ENCODE assay signal across 7 mouse cellular contexts in genomic region chr2:64096721-64097411, GRCm38 (mm10). TPM values are rescaled to one million over a fixed set of nuclear protein-coding genes. Genes with fewer than 3 reads are reported as not detected.
DNase-seq lines count a peak whose midpoint lies in the region; ATAC-seq and TF ChIP-seq lines count a peak whose summit lies in the region.

No protein-coding gene starts in this region.

- TF ChIP-seq CTCF in lung, embryonic 14.5 days (IDR thresholded peaks at IDR 0.05; ENCODE audit: low read depth): no peak

- peak; percentile 67 for DNase-seq in lung, embryonic 14.5 days
- no peak for DNase-seq in lung, postnatal 4 days
- DNase-seq in spleen, postnatal 10 days (ENCODE audit: low spot score in 2 of 2): no peak

- no peaks in the 10 kb centered on the region; the same call in 1 of the 2 replicates for H3K4me1 ChIP-seq in lung, embryonic 14.5 days (ENCODE audit: insufficient read depth)
- peaks cover 40% of the 10 kb centered on the region for H3K4me1 ChIP-seq in forebrain, embryonic 13.5 days
- peaks cover 10% of the 10 kb centered on the region for H3K4me1 ChIP-seq in limb, embryonic 15.5 days
- no peaks in the 10 kb centered on the region for H3K4me1 ChIP-seq in stomach, embryonic 16.5 days (ENCODE audit: control insufficient read depth, insufficient read depth, low read length)

- peak overlapping the region; percentile 71 for H3K4me3 ChIP-seq in lung, embryonic 14.5 days (ENCODE audit: low read depth, low read length)
- H3K4me3 ChIP-seq in forebrain, embryonic 13.5 days: peak overlapping the region; percentile 77
- peak overlapping the region; percentile 73 for H3K4me3 ChIP-seq in limb, embryonic 15.5 days
- peak overlapping the region; percentile 51 for H3K4me3 ChIP-seq in stomach, embryonic 16.5 days (replicated peaks; ENCODE audit: low read length)

- peak overlapping the region; percentile 44 for H3K27ac ChIP-seq in lung, embryonic 14.5 days (ENCODE audit: low read depth)
- H3K27ac ChIP-seq in forebrain, embryonic 13.5 days: peak overlapping the region; percentile 49; the same call in 1 of the 2 replicates
- no peak overlapping the region for H3K27ac ChIP-seq in limb, embryonic 15.5 days
- peak overlapping the region; percentile 28 for H3K27ac ChIP-seq in stomach, embryonic 16.5 days (ENCODE audit: low read length)

- 1% methylated on average over 12 of the region's 12 CpGs for WGBS in lung, embryonic 14.5 days
- 0% methylated on average over 12 of the region's 12 CpGs for WGBS in forebrain, embryonic 13.5 days
- 1% methylated on average over 12 of the region's 12 CpGs for WGBS in limb, embryonic 15.5 days
- 1% methylated on average over 12 of the region's 12 CpGs for WGBS in stomach, embryonic 16.5 days

- H3K4me2 ChIP-seq in lung, embryonic 14.5 days: peak overlapping the region; percentile 69
- peak overlapping the region; percentile 92 for H3K4me2 ChIP-seq in forebrain, embryonic 13.5 days
- peak overlapping the region; percentile 84 for H3K4me2 ChIP-seq in limb, embryonic 15.5 days
- peak overlapping the region; percentile 86 for H3K4me2 ChIP-seq in stomach, embryonic 16.5 days (ENCODE audit: low read depth, low read length)

- H3K9ac ChIP-seq in lung, embryonic 14.5 days: peak overlapping the region; percentile 91
- peak overlapping the region; percentile 90 for H3K9ac ChIP-seq in forebrain, embryonic 13.5 days
- no peak overlapping the region for H3K9ac ChIP-seq in limb, embryonic 15.5 days
- H3K9ac ChIP-seq in stomach, embryonic 16.5 days (ENCODE audit: low read length): peak overlapping the region; percentile 55; the same call in 1 of the 2 replicates

- H3K27me3 ChIP-seq in lung, embryonic 14.5 days (ENCODE audit: insufficient read depth, low read length): no peaks in the 10 kb centered on the region
- peaks cover 11% of the 10 kb centered on the region; the same call in 1 of the 2 replicates for H3K27me3 ChIP-seq in forebrain, embryonic 13.5 days
- no peaks in the 10 kb centered on the region for H3K27me3 ChIP-seq in limb, embryonic 15.5 days
- H3K27me3 ChIP-seq in stomach, embryonic 16.5 days (ENCODE audit: control insufficient read depth, insufficient read depth, low read length): no peaks in the 10 kb centered on the region

- H3K36me3 ChIP-seq in lung, embryonic 14.5 days (ENCODE audit: insufficient read depth): no peaks in the 10 kb centered on the region
- H3K36me3 ChIP-seq in forebrain, embryonic 13.5 days (ENCODE audit: poor library complexity, severe bottlenecking): no peaks in the 10 kb centered on the region
- H3K36me3 ChIP-seq in limb, embryonic 15.5 days: no peaks in the 10 kb centered on the region
- no peaks in the 10 kb centered on the region for H3K36me3 ChIP-seq in stomach, embryonic 16.5 days (ENCODE audit: control insufficient read depth, insufficient read depth, low read length)

- no peaks in the 10 kb centered on the region for H3K9me3 ChIP-seq in lung, embryonic 14.5 days (ENCODE audit: low read depth, low read length)
- no peaks in the 10 kb centered on the region for H3K9me3 ChIP-seq in forebrain, embryonic 13.5 days (replicated peaks)
- no peaks in the 10 kb centered on the region for H3K9me3 ChIP-seq in limb, embryonic 15.5 days
- H3K9me3 ChIP-seq in stomach, embryonic 16.5 days (replicated peaks; ENCODE audit: control insufficient read depth, low read length): no peaks in the 10 kb centered on the region

- ATAC-seq in lung, embryonic 14.5 days (ENCODE audit: insufficient read depth): no peak
- ATAC-seq in forebrain, embryonic 13.5 days: no peak
- ATAC-seq in limb, embryonic 15.5 days (ENCODE audit: insufficient number of reproducible peaks, low FRiP score, low TSS enrichment, low read depth): no peak
- no peak for ATAC-seq in stomach, embryonic 16.5 days (ENCODE audit: insufficient read depth, low FRiP score)
- ATAC-seq in monocyte, adult 5-6 weeks (replicated peaks; ENCODE audit: insufficient number of reproducible peaks, low FRiP score, low TSS enrichment, poor library complexity, severe bottlenecking): no peak

RNA-seq across cellular contexts. Expression of gene Fign, which starts 1.0 kb away (rescaled TPM):
- 4.6 and 5.1 TPM in 2 replicates for polyA plus RNA-seq in lung, embryonic 14.5 days (2014; fragmentation: Nextera tagmentation; extraction: Ambion mirVana)
- 11.3 and 12.0 TPM in 2 replicates for polyA plus RNA-seq in forebrain, embryonic 13.5 days (2015; fragmentation: Nextera tagmentation; extraction: Ambion mirVana)
- 2.0 and 3.6 TPM in 2 replicates for polyA plus RNA-seq in limb, embryonic 15.5 days (2015; fragmentation: Nextera tagmentation; extraction: Ambion mirVana)
- polyA plus RNA-seq in stomach, embryonic 16.5 days (2015; fragmentation: Nextera tagmentation; extraction: Ambion mirVana): 3.0 and 3.7 TPM in 2 replicates
- total RNA-seq in monocyte, adult 5-6 weeks (2017): not detected in 3 replicates
